Mouse (Mus musculus) 416B (cell line): ENCODE measurements around the gene Slc22a18.
"Not testable (repeated sequence)": the region's sequence is repeated elsewhere in the genome, so short reads cannot be mapped to it uniquely, and the experiment has no call there.

Source experiments
- DNase-seq: peaks from one replicate; pipeline ENCODE4 v3.0.0; 2011; ENCODE audit warnings: low read depth

Gene Slc22a18

DNA sequence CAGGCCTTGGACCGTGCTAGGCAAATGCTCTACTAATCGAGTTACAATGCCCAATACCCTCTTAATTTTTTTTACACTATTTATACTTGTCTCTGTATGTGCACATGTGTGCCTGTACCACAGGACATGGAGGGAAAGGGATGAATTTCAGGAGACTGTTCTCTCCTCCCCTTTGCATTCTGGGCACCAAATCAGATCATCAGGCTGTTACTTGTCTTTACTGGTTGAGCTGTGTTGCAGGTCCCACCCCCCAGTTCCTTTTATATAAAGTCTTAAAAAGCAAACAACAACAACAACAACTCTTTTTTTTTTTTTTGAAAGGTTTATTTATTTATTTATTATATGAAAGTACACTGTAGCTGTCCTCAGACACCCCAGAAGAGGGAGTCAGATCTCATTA, 31.9 kb downstream of the Slc22a18 start:
- no peak for DNase-seq

DNA sequence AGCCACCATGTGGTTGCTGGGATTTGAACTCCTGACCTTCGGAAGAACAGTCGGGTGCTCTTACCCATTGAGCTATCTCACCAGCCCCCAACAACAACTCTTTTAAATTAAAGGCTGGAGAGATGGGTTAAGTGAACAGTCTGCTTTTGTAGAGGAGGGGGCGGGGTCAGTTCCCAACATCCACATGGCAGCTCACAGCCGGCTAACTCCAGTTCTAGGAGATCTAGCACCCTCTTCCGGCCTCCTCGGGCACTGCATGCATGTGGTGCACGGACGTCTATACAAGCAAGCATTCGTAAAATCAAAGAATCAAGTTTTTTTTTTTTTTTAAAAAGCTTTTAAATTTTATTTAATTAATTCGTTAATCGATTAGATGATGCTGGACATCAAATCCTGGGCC, 32.3 kb downstream of the Slc22a18 start:
- peak; percentile 78 for DNase-seq

DNA sequence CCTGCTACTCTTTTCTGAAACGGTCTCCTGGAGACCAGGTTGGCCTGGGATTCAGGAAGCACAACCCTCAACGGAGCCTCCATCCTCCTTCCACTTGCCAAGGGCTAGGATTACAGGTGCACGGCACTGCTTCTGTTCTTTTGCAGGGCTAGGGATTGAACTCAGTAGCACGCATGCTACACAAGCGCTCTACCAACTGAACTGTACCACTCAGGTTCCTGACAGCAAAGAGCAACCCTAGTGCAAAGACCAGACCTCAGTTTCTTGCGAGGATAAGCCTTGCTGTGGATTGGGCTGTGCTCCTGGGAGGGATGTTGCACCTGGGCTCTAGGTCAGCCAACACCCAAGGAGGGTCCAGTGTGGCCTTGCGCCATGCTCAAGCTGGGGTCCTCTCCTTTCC, 32.7 kb downstream of the Slc22a18 start:
- no peak for DNase-seq

DNA sequence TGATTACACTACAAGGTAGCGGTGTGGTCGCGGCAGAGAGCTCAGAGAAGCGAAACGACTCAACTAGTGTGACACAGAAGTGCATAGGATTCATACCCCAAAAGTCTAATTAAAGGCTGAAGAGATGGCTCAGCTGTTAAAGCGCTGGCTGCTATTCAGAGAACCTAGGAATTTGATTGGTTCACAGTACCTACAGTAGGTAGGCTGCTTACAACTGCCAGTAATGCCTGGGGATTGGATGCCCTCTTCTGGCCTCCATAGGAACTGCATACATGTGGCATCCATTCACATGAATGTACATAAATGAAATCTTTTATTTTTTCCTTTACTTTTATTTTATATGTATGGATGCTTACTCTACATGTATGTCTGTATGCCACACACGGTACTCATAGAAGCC, 33.1 kb downstream of the Slc22a18 start:
- peak; percentile 78 for DNase-seq

DNA sequence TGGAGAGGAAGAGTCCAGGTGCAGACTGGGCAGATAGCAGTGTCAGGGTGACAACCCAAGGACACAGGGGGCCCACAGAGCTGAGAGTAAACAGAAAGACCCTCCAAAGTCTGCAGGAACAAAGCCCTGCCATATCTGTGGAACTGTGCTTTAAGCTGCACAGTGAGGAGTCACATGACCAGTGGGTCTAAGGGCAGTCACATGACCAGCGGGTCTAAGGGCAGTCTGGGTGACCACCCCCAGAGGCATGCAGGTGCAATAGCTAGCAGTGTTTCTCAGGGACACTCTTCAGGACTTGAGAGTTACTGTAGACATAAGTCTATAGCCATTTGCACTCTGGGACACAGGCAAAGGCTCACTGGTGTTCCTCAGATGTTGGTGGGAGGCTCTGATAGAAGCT, 36.0 kb downstream of the Slc22a18 start:
- no peak for DNase-seq

DNA sequence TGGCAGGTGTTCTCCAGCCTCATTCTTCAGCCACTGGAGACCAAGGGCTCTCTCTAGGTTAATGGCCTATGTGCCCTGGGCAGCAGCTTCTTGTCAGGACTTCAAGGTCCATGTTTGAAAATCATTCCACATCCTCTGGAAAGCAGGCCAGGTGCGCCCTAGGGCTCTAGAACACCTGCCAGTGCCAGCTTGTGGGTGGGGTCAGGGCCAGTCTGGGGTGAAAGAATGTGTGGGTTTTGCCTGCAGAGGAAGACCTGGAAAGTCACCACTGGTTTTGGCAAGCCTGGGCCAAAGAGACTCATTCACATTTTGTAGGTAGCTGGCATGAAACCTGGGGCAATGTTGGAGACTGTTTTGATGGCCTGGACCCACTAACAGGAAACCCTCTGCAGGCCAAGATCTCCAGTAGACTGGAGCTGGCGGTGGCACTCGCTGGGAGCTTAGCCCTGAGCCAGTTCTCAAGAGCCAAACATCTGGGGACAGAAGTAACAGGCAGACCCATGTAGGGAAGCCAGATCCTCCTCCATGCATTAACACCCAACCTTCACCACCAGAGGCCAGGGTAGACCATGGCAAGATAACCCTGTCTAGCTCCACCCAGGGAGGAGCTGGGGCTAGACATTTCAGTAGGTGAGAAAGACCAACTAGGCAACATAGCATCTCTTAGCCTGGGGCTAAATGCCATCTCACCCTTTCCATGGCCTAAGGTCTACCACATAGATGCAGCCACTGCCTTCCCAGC, 37.2 kb downstream of the Slc22a18 start:
- no peak for DNase-seq

DNA sequence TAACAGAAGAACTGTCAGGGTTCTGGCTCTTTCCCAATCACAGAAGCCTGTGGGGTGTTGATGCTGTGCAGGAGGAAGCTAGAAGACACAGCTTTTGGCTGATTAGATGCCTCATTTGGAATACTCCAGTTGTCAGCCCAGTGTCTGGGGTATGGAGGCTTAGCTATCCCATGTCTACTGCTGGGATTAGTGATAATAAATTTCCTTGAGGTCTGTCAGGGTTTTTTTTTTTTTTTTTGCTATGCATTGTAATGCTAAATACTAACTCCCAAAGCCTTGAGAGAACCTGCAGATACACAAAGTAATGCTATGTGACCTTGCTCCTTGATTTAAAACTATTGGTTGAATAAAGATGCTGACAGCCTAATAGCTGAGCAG, 37.8 kb downstream of the Slc22a18 start:
- DNase-seq = no peak

DNA sequence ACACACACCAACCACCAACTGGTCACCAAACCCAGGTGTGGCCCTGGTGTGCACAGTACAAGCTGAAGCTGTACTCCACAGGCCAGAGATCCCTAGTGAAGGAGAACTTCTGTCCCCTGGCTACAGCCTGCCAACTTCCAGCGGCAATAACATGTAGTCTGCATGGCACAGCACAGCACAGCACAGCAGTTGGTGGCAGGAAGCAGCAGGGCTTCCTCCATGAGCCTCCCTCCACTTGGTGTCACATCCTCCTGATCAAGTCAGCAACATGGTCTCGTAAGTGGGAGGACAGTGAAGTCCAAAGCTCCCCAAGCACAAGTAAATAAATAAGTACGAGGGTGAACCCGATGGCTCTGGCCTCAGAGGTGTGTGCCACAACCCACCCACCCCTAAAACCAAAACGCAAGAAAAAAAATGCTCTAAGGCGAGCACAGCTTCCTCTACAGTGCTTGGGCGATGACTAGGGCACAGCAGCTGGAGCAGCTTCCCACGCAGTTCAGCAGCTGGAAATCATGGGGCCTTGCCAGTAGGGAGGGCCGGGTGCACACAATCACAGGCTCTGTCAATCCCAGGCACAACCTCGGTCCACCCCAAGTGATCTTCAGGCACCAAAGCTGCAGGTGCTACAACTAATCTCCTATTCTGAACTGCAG, 40.4 kb downstream of the Slc22a18 start:
- peak; percentile 54 for DNase-seq

DNA sequence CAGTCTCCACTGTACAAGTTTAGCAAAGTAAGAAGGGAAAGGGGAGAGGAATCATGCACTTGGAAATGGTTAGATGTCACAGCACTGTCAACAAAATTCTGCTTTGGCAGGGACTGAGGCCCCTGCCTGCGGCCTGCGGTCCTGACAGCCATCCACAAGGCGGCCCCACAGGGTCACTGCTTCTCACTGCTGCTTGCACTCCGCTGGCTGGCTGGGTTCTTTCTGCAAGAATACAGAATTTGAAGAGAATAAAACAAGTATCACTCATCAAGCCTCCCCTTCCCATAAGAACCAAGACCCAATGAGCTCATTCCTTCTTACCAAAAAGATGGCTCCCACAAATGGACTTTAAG, 40.9 kb downstream of the Slc22a18 start:
- no peak for DNase-seq

DNA sequence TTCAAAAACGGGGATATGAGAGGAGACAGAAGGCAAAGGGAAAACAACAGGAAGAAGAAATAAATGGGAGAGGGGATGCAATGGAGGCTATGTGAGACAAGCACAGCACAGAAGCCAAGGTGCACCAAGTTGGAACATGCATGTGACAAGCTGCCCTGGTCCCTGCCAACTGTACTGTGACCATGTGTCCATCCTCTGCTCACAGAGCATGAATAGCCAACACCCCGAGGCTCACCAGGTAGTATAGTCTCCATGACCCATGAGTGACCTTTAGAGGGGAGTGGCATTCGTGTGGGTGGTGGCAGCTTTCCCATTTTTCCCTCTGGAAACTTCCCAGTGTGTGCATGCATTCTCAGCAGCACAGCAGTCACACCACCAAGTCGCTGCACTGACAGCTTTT, 45.8 kb downstream of the Slc22a18 start:
- DNase-seq = no peak

DNA sequence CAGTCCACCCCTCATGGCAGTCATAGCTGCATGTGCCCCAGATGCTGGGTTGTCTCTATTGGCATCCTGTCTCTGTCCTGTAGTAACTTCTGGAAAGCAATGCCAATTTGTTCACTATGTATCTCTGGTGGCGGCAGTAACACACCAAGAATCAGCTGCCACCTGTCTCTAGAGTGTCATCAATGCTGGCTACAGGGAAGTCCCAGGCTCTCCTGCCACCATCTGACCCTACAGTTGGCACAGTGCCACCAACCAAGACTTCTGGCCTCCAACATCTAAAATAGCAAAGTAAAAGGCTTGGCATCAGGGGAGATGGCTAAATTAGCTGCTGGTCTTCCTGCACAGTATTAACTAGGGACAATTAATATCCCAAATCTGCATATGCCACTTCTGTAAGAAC, 58.9 kb downstream of the Slc22a18 start:
- DNase-seq = peak; percentile 34

DNA sequence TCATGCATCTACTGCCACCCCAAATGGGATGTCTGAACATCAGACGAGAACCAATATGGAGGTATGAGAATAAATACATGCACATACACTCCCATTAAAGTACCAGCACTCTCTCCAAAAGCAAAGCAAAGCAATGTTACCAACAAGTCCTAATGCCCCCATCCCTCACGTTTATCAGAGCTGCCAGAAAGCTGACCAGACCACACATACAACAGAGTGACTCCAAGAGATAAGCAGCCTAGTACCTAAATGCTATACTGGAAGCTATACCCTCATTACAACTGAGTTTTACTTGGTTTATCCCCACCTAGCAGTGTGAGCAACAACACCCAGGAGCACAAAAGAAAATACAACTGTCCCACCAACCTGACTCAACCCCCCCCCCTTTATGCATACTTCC, 59.7 kb downstream of the Slc22a18 start:
- DNase-seq = no peak

DNA sequence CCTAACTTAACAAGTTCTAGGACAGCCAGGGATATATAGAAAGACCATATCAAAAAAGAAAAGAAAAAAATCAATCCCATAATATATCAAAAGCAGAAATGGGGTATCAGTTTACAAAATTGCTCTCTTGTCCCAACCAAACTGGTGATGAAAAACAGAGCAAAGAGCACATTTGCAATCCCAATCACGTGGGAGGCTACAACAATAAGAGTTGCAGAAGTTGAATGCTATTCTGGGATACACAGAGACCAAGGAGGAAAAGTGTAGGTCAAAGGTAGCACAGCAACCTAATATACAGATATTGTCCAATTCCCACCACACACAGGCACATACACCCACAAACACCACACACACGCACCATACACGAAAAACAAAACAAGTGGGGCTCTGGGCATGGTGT, 62.7 kb downstream of the Slc22a18 start:
- no peak for DNase-seq

DNA sequence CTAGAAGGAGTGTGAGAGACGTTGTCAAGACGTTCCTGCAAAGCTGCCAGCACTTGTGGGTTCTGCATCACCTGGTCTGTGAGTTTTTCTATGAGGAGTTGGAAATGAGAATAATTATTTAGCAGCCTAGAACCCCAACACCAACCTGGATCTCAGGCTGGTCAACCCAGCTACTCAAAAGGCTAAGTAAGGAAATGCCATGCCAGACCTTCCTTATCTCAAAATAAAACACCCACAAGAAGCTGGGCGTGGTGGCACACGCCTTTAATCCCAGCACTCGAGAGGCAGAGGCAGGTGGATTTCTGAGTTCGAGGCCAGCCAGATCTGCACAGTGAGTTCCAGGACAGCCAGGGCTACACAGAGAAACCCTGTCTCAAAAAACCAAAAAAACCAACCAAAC, 64.7 kb downstream of the Slc22a18 start:
- not testable (repeated sequence) for DNase-seq

DNA sequence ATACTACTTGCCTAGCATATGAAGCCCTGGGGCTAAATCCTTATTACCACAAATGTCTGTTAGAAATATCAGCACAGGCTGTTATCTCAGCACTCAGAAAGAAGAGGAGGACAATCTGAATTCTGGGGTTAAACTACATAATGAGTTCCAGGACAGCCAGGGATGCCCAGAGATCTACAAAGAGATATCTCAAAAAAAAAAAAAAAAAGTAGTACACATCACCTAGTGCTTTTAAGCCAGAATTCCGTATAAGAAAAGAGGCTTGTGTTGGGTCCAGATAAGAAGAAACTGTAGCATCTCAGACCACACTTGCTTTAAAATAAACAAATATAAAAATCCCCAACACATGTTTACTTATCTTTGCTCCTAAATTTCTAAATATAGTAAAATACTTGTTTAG, 65.1 kb downstream of the Slc22a18 start:
- no peak for DNase-seq

DNA sequence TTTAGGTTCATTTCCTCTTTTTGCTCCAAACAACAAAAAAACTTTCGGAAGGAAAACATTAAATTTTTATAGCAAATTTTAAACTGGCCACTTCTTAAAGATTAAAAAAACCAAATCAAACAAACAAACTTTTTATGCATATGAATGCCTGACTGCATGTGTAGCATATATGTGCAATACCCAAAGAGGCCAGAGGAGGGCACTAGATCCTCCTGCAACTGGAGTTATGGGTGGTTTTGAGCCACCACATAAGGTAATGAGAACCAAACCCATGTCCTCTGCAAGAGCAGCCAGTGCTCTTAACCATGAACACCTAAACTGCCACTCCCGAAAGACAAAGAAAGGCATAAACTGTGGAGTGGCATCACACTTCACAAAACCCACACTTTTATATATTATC, 70.8 kb downstream of the Slc22a18 start:
- peak; percentile 58 for DNase-seq

DNA sequence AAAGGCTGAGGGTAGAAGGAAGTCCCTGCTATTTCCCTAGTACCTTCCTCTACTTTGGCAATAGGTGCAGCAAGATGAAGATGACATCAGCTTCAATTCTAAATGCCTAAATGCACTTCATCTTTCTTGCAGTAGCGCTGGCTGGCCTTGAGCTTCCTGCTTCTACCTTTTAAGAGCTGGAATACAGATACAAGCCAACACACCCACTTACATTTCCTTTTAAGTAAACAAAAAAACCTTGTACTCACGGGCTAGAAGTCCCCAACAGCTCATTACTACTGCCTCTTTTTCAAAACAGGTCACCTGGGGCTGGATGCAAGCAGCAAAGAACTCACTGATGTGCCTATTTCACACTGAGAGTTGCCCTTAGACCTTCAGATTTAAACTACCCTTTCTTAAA, 73.0 kb downstream of the Slc22a18 start:
- no peak for DNase-seq

DNA sequence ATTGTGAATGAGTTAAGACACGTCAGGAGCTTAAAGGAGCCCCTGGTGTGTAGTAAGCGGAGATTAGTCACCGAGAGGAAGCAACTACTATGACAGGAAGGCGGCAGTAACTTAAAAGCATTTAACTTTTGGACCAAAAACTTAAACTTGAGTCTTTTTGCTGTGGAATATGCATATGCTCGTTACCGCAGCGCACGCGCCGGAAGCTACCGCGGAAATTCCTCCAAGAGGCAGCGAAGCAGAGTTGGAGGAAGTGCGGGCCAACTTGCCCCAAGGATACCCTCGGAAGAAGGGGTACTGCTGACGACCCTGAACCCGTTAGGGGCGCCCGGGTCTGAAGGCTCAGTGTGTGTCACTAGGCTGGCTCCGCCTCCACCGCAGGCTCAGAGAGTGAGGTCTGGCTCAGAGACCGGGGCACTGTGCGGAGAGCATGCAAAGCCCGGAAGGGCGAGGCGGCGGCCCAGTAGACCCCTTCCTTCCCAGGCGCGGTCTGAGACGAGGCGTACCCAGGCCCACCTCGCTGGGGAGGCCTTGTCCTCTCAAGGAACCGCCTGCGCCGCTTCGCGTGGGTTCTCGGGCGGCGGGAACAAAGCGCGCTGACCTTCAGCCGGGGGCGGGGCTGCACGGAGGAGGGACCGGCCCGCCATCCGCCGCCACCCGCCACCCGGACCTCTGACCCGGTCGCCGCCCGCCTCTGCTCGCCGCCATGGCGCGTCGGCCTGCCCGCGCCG, 74.9 kb downstream of the Slc22a18 start:
- peak; percentile 89 for DNase-seq
